Mouse (Mus musculus): Measurements from ENCODE around the gene Hsd11b1. TPM values are rescaled to one million over a fixed set of nuclear protein-coding genes. Genes with fewer than 3 reads are reported as not detected.

The Hsd11b1 gene
- polyA plus RNA-seq, 1 experiment from 2014 or later: 1.5 TPM

GRCm38 (mm10) chr1:193274407-193275071 lies 10.7 kb upstream of the Hsd11b1 start:
- H3K4me3 ChIP-seq (replicated peaks): no peak overlapping the region
- no peaks in the 10 kb centered on the region for H3K27me3 ChIP-seq
- H3K36me3 ChIP-seq: no peaks in the 10 kb centered on the region
- no peaks in the 10 kb centered on the region for H3K9me3 ChIP-seq (replicated peaks)
- peaks cover 17% of the 10 kb centered on the region for H3K4me1 ChIP-seq
- no peak overlapping the region for H3K4me2 ChIP-seq
- H3K9ac ChIP-seq: no peak overlapping the region
- WGBS: 67% methylated on average over 8 of the region's 8 CpGs
- H3K27ac ChIP-seq: no peak overlapping the region
- no peak for ATAC-seq (replicated peaks; ENCODE audit: low FRiP score)

- under 1% methylated on average over 21 of the region's 23 CpGs for WGBS
- H3K36me3 ChIP-seq: no peaks in the 10 kb centered on the region
- H3K4me3 ChIP-seq (replicated peaks): peak within 1 kb of the TSS; percentile 45
- H3K27me3 ChIP-seq: no peaks in the 10 kb centered on the region
- H3K4me1 ChIP-seq: peaks cover 17% of the 10 kb centered on the region
- H3K9me3 ChIP-seq (replicated peaks): no peaks in the 10 kb centered on the region
- peak within 1 kb of the TSS; percentile 34 for H3K9ac ChIP-seq
- peak; percentile 89 for ATAC-seq (replicated peaks; ENCODE audit: low FRiP score)
- H3K4me2 ChIP-seq: peak within 1 kb of the TSS; percentile 69
- peak within 1 kb of the TSS; percentile 86 for H3K27ac ChIP-seq
These were observed 9.2 kb upstream of the Hsd11b1 start, which contains the start of gene G0s2 for GRCm38 (mm10) chr1:193272916-193273601. TSS of gene G0s2 (minus strand) at chr1:193273217.

- Histone ChIP-seq H3K4me2 (peak overlapping the region; percentile 69), H3K4me1 (peaks cover 17% of the 10 kb centered on the region), H3K9ac (peak overlapping the region; percentile 34), H3K27ac (peak overlapping the region; percentile 86), H3K4me3 (replicated peaks) (peak overlapping the region; percentile 45), H3K9me3 (replicated peaks) (no peaks in the 10 kb centered on the region), H3K36me3 (no peaks in the 10 kb centered on the region), H3K27me3 (no peaks in the 10 kb centered on the region)
- WGBS: 17% methylated on average over 24 of the region's 24 CpGs
- peak; percentile 79 for ATAC-seq (replicated peaks; ENCODE audit: low FRiP score)
These were observed 8.5 kb upstream of the Hsd11b1 start for GRCm38 (mm10) chr1:193272137-193272915.

- 50% methylated on average over 6 of the region's 6 CpGs for WGBS
- Histone ChIP-seq H3K4me2 (peak overlapping the region; percentile 69), H3K4me3 (replicated peaks) (0 out of 2 replicates have a peak overlapping the region, but pooled peaks have one; percentile 45), H3K36me3 (no peaks in the 10 kb centered on the region), H3K27me3 (no peaks in the 10 kb centered on the region), H3K4me1 (peaks cover 17% of the 10 kb centered on the region), H3K9ac (no peak overlapping the region; the same call in 1 of the 2 replicates), H3K27ac (no peak overlapping the region), H3K9me3 (replicated peaks) (no peaks in the 10 kb centered on the region)
- ATAC-seq (replicated peaks; ENCODE audit: low FRiP score): no peak
These were observed 7.3 kb upstream of the Hsd11b1 start for GRCm38 (mm10) chr1:193270965-193271763.

- no peaks in the 10 kb centered on the region for H3K36me3 ChIP-seq
- H3K4me2 ChIP-seq: no peak overlapping the region
- ATAC-seq (replicated peaks; ENCODE audit: low FRiP score): no peak
These were observed 1.9 kb upstream of the Hsd11b1 start for GRCm38 (mm10) chr1:193265734-193266133.

GRCm38 (mm10) chr1:193263026-193263907 lies 608 bp downstream of the Hsd11b1 start:
- Histone ChIP-seq H3K27me3 (no peaks in the 10 kb centered on the region), H3K4me3 (replicated peaks) (no peak overlapping the region), H3K4me2 (no peak overlapping the region), H3K9ac (no peak overlapping the region), H3K9me3 (replicated peaks) (no peaks in the 10 kb centered on the region), H3K36me3 (no peaks in the 10 kb centered on the region), H3K27ac (no peak overlapping the region), H3K4me1 (0 out of 2 replicates have a peak, but pooled peaks cover 10% of the 10 kb centered on the region)
- WGBS: 75% methylated on average over 8 of the region's 8 CpGs
- no peak for ATAC-seq (replicated peaks; ENCODE audit: low FRiP score)

More at GRCm38 (mm10) chr1:193265734-193266133, 1.9 kb upstream of the Hsd11b1 start:
- Histone ChIP-seq H3K4me1 (0 out of 2 replicates have a peak, but pooled peaks cover 10% of the 10 kb centered on the region), H3K27ac (no peak overlapping the region), H3K4me3 (replicated peaks) (no peak overlapping the region), H3K9me3 (replicated peaks) (no peaks in the 10 kb centered on the region), H3K27me3 (no peaks in the 10 kb centered on the region), H3K9ac (no peak overlapping the region)

GRCm38 (mm10) chr1:193261897-193262548 lies 1.9 kb downstream of the Hsd11b1 start:
- Histone ChIP-seq H3K9me3 (replicated peaks) (no peaks in the 10 kb centered on the region), H3K4me3 (replicated peaks) (no peak overlapping the region), H3K36me3 (no peaks in the 10 kb centered on the region), H3K9ac (no peak overlapping the region), H3K4me1 (0 out of 2 replicates have a peak, but pooled peaks cover 10% of the 10 kb centered on the region), H3K27me3 (no peaks in the 10 kb centered on the region), H3K27ac (peak overlapping the region; percentile 77), H3K4me2 (no peak overlapping the region)
- ATAC-seq (replicated peaks; ENCODE audit: low FRiP score): peak; percentile 58; the same call in 1 of the 2 replicates
- 63% methylated on average over 7 of the region's 7 CpGs for WGBS

- Histone ChIP-seq H3K27me3 (no peaks in the 10 kb centered on the region), H3K9ac (no peak overlapping the region), H3K4me1 (0 out of 2 replicates have a peak, but pooled peaks cover 15% of the 10 kb centered on the region), H3K4me3 (replicated peaks) (no peak overlapping the region), H3K9me3 (replicated peaks) (no peaks in the 10 kb centered on the region), H3K27ac (no peak overlapping the region), H3K4me2 (no peak overlapping the region), H3K36me3 (no peaks in the 10 kb centered on the region)
- ATAC-seq (replicated peaks; ENCODE audit: low FRiP score): no peak
- WGBS: 86% methylated on average over 9 of the region's 9 CpGs
These were observed 4.3 kb downstream of the Hsd11b1 start for GRCm38 (mm10) chr1:193259559-193259958.

GRCm38 (mm10) chr1:193256621-193257098 lies 7.2 kb downstream of the Hsd11b1 start:
- no peaks in the 10 kb centered on the region for H3K27me3 ChIP-seq
- no peaks in the 10 kb centered on the region for H3K9me3 ChIP-seq (replicated peaks)
- no peaks in the 10 kb centered on the region for H3K36me3 ChIP-seq
- 47% methylated on average over 5 of the region's 5 CpGs for WGBS
- H3K4me1 ChIP-seq: peaks cover 12% of the 10 kb centered on the region
- no peak overlapping the region for H3K4me3 ChIP-seq (replicated peaks)
- ATAC-seq (replicated peaks; ENCODE audit: low FRiP score): no peak
- no peak overlapping the region for H3K9ac ChIP-seq
- H3K4me2 ChIP-seq: no peak overlapping the region
- no peak overlapping the region; the same call in 1 of the 2 replicates for H3K27ac ChIP-seq

- Histone ChIP-seq H3K27me3 (no peaks in the 10 kb centered on the region), H3K4me3 (replicated peaks) (no peak overlapping the region), H3K9me3 (replicated peaks) (no peaks in the 10 kb centered on the region), H3K36me3 (no peaks in the 10 kb centered on the region), H3K27ac (no peak overlapping the region; the same call in 1 of the 2 replicates), H3K4me1 (peaks cover 16% of the 10 kb centered on the region), H3K4me2 (no peak overlapping the region), H3K9ac (no peak overlapping the region)
- ATAC-seq (replicated peaks; ENCODE audit: low FRiP score): peak; percentile 26
These were observed 7.6 kb downstream of the Hsd11b1 start for GRCm38 (mm10) chr1:193256289-193256577.

Data from kidney, embryonic 15.5 days (tissue).